Mouse (Mus musculus): ENCODE results near the gene Vmn1r45. TPM values are rescaled to one million over a fixed set of nuclear protein-coding genes. Genes with fewer than 3 reads are reported as not detected.

Vmn1r45 gene
- polyA plus RNA-seq (2012) = not detected in 2 replicates

DNA sequence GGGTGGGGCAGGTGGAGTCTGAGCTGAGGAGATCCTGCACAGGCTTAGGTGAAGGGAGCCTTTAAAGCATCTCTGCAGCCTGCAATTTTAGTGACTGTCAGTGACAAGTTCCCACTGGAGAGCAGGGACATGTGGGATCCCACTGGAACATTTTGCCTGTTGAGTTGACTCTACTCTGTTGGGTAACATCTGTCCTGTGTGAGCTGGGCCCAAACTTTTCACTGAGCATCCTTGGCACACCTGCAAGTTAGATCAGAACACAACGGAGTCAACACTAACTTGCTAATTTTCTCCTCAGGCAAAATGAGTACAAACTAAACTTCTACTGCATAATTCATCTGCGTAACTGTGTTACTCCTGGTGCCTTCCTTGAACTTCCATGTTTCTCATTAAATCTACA, at the start of gene Vmn1r45:
Vmn1r45 (minus strand) TSS at position 101 of the 400 bp plus-strand sequence.

GRCm38 (mm10) chr6:89969013-89969412, 28.6 kb upstream of the Vmn1r45 start, which contains the start of gene Vmn1r46:
TSS of gene Vmn1r46 (plus strand) at chr6:89969313.

DNA sequence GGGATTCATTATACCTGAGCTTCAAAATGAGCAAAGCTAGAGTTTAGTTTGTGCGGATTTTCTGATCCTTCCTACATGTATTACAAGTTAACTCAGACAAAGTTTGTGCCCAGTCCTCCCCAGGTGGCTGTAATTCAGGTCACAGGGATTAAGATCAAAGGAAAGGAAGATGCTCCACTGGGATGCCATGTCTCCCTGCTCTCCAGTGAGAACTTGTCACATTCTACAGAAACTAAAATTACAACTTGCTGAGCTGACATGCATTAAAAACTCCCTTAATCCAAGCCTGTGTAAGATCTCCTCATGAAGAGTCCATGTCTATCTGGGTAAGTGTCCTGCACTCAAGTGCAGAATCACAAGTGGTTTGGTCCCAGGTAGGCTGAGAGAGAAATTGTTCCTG, 57.0 kb downstream of the Vmn1r45 start, which contains the start of gene Vmn1r44:
Vmn1r44 (plus strand) TSS at position 301 of the 400 bp plus-strand sequence.

Other genes with a start within 250 kb of the Vmn1r45 start
- not detected in 2 replicates for gene Vmn1r40, start 233.1 kb downstream of the Vmn1r45 start, polyA plus RNA-seq (2012)
- gene Vmn1r41, start 199.8 kb downstream of the Vmn1r45 start, polyA plus RNA-seq (2012) = not detected in 2 replicates
- not detected in 2 replicates for gene Vmn1r42, start 64.2 kb downstream of the Vmn1r45 start, polyA plus RNA-seq (2012)
- gene Vmn1r43, start 64.2 kb downstream of the Vmn1r45 start, polyA plus RNA-seq (2012) = not detected in 2 replicates
- not detected in 2 replicates for gene Vmn1r44, start 56.9 kb downstream of the Vmn1r45 start, polyA plus RNA-seq (2012)
- not detected in 2 replicates for gene Vmn1r46, start 28.7 kb upstream of the Vmn1r45 start, polyA plus RNA-seq (2012)
- gene Vmn1r47, start 75.5 kb upstream of the Vmn1r45 start, polyA plus RNA-seq (2012) = not detected in 2 replicates
- not detected in 2 replicates for gene Vmn1r48, start 96.2 kb upstream of the Vmn1r45 start, polyA plus RNA-seq (2012)
- gene Vmn1r49, start 137.9 kb upstream of the Vmn1r45 start, polyA plus RNA-seq (2012) = not detected in 2 replicates
- not detected in 2 replicates for gene Vmn1r50, start 160.8 kb upstream of the Vmn1r45 start, polyA plus RNA-seq (2012)
- not detected in 2 replicates for gene Vmn1r51, start 182.0 kb upstream of the Vmn1r45 start, polyA plus RNA-seq (2012)
- gene Vmn1r52, start 234.2 kb upstream of the Vmn1r45 start, polyA plus RNA-seq (2012) = not detected in 2 replicates